Mouse (Mus musculus) ES-Bruce4 (cell line): ENCODE results near the gene Mapk12.

ENCODE experiments used
- CTCF ChIP-seq: IDR thresholded peaks from one replicate; pipeline ENCODE4 v1.8.1; 2011; ENCODE audit warnings: low read depth, low read length
- EP300 ChIP-seq: IDR thresholded peaks from 2 replicates; pipeline ENCODE4 v1.6.1; 2011; ENCODE audit warnings: low read depth, low read length; ENCODE audit not compliant: insufficient read depth

DNA sequence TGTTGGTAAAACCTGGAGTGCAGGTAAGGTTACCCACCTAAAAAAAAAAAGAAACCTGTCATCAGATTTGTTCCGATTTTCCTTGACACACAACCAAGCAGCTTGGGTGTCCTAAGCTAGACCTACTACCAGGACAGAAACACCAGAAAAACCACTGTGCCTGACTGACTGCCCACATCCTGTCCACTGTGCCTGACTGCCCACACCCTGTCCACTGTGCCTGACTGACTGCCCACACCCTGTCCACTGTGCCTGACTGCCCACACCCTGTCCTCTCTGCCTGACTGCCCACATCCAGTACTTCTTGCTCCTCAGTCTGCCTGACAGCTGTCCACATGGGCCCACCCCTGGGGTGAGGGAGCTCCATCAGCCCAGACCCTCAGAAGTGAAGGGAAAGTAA is 33.5 kb downstream of the Mapk12 start:
- TF ChIP-seq CTCF (no peak), EP300 (no peak)
